Mouse (Mus musculus) MEL (cell line): ENCODE measurements around the gene Zfp455. TPM values are rescaled to one million over a fixed set of nuclear protein-coding genes. Genes with fewer than 3 reads are reported as not detected.
"Not testable (repeated sequence)": the region's sequence is repeated elsewhere in the genome, so short reads cannot be mapped to it uniquely, and the experiment has no call there.

Experiments
- DNase-seq: peaks from one replicate; pipeline ENCODE4 v3.0.0; 2011; ENCODE audit warnings: low read depth, low spot score
- H3K27ac ChIP-seq: 2 replicates; pipeline ENCODE4 v1.5.1; 2012; ENCODE audit warnings: low read depth, mild to moderate bottlenecking, control low read depth, low read length, moderate library complexity; ENCODE audit not compliant: control insufficient read depth
- H3K27me3 ChIP-seq, 2 experiments: fragments of 150-350 bp in 1 of 2; sonication (generic) in 1 of 2; 2 replicates each; pipeline ENCODE4 v1.6.1; 2012; ENCODE audit warnings: low read length in 2 of 2, mild to moderate bottlenecking in 2 of 2, improper control_type of control experiment in 1 of 2, moderate library complexity in 1 of 2; ENCODE audit not compliant: insufficient read depth in 2 of 2, control insufficient read depth in 1 of 2
- H3K36me3 ChIP-seq, 2 experiments: 2 replicates each; pipeline ENCODE4 v1.6.1; 2012 to 2014; ENCODE audit warnings: low read length in 2 of 2, improper control_type of control experiment in 1 of 2, inconsistent platforms in 1 of 2, mild to moderate bottlenecking in 1 of 2; ENCODE audit not compliant: insufficient read depth in 2 of 2, control insufficient read depth in 1 of 2
- H3K4me1 ChIP-seq, 2 experiments: fragments of 150-350 bp in 1 of 2; sonication (generic) in 1 of 2; 2 replicates each; pipeline ENCODE4 v1.6.1; 2012; ENCODE audit warnings: low read length in 2 of 2, improper control_type of control experiment in 1 of 2, mild to moderate bottlenecking in 1 of 2; ENCODE audit not compliant: insufficient read depth in 2 of 2, control insufficient read depth in 1 of 2
- H3K4me3 ChIP-seq, 2 experiments: fragments of 150-350 bp in 1 of 2; sonication (generic) in 1 of 2; 2 replicates each; pipeline ENCODE4 v1.5.1; 2012; ENCODE audit warnings: low read depth in 2 of 2, low read length in 2 of 2, mild to moderate bottlenecking in 2 of 2, moderate library complexity in 2 of 2, control low read depth in 1 of 2, improper control_type of control experiment in 1 of 2; ENCODE audit not compliant: control insufficient read depth in 1 of 2, insufficient read depth in 1 of 2
- H3K79me2 ChIP-seq: 2 replicates; pipeline ENCODE4 v1.6.1; 2012; ENCODE audit warnings: mild to moderate bottlenecking, low read length, moderate library complexity; ENCODE audit not compliant: control insufficient read depth, poor library complexity, insufficient read depth
- H3K9ac ChIP-seq: 2 replicates; pipeline ENCODE4 v1.6.1; 2012; ENCODE audit warnings: low read depth, mild to moderate bottlenecking, control low read depth, low read length, moderate library complexity; ENCODE audit not compliant: control insufficient read depth, poor library complexity, severe bottlenecking
- H3K9me3 ChIP-seq: fragments of 150-350 bp; sonication (generic); replicated peaks from 2 replicates; pipeline ENCODE4 v1.6.1; 2012; ENCODE audit warnings: mild to moderate bottlenecking, low read length, improper control_type of control experiment, moderate library complexity; ENCODE audit not compliant: insufficient read depth
- CHD1 ChIP-seq: IDR thresholded peaks from 2 replicates; pipeline ENCODE4 v1.6.1; 2012; ENCODE audit warnings: low read depth, mild to moderate bottlenecking, inconsistent platforms, low read length, improper control_type of control experiment
- GABPA ChIP-seq: IDR thresholded peaks from 2 replicates; pipeline ENCODE4 v1.6.1; 2012; ENCODE audit warnings: low read depth, mild to moderate bottlenecking, inconsistent platforms, low read length, improper control_type of control experiment, moderate library complexity
- MYB ChIP-seq: IDR thresholded peaks from 2 replicates; pipeline ENCODE4 v1.6.1; 2011; ENCODE audit warnings: mild to moderate bottlenecking, low read depth, low read length, improper control_type of control experiment
- MYC ChIP-seq: IDR thresholded peaks from 2 replicates; pipeline ENCODE4 v1.6.1; 2011; ENCODE audit warnings: low read depth, mild to moderate bottlenecking, low read length, improper control_type of control experiment, moderate library complexity
- USF1 ChIP-seq: IDR thresholded peaks from 2 replicates; pipeline ENCODE4 v1.6.1; 2014; ENCODE audit warnings: low read depth, mild to moderate bottlenecking, inconsistent platforms, low read length, improper control_type of control experiment, moderate library complexity
- ZKSCAN1 ChIP-seq: IDR thresholded peaks from 2 replicates; pipeline ENCODE4 v1.6.1; 2012; ENCODE audit warnings: low read depth, mild to moderate bottlenecking, inconsistent platforms, low read length, improper control_type of control experiment, moderate library complexity
- polyA plus RNA-seq, 2 experiments: library from polyadenylated mRNA; stranded (reverse) in 1 of 2; unstranded in 1 of 2; fragments of >175 nt in 1 of 2; fragments of >200 nt in 1 of 2; gene quantifications; 2 replicates each; pipeline versions ENCODE4 v1.2.1 to v1.2.4; 2012; ENCODE audit warnings: low replicate concordance in 2 of 2, low read depth in 1 of 2; ENCODE audit not compliant: insufficient read length in 2 of 2, insufficient read depth in 1 of 2, missing spikeins in 1 of 2
- total RNA-seq: library from RNA; depleted of rRNA; stranded (reverse); fragments of 300-350 nt; gene quantifications from 2 replicates; pipeline ENCODE4 v1.2.3, GENCODE M21; 2012

Gene Zfp455
- total and polyA plus RNA-seq, 3 experiments = 0.38 to 0.46 TPM; not detected in 1

DNA sequence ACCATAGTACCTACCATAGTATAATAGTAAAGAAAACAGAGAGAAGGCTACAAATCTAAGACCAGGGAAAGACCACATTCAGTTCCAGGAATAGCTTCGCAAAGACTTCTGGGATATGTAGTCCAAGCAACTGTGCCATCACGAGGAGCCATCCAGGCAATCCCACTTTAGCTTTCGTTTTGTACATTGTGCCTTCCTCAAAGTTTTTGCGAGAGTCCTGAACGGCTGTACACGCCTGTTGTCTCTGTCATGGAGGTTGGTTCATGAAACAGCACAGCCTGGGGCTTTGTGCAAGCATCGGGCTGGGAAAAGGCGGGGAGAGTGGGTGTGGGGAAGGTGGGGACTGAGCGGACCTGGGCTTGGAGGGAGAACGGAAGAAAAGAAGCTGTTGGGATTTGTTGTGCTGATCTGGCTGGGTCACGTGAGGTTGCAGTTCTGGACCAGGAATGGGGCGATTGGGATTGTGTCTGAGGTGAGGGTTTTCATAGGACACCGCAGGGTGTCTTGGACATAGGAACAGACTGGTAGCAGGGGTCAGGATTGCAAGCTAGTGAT is at the start of gene Zfp455 (continued):
- no peak for TF ChIP-seq MYB
- TF ChIP-seq CHD1 = no peak
- TF ChIP-seq USF1 = peak; percentile 85

DNA sequence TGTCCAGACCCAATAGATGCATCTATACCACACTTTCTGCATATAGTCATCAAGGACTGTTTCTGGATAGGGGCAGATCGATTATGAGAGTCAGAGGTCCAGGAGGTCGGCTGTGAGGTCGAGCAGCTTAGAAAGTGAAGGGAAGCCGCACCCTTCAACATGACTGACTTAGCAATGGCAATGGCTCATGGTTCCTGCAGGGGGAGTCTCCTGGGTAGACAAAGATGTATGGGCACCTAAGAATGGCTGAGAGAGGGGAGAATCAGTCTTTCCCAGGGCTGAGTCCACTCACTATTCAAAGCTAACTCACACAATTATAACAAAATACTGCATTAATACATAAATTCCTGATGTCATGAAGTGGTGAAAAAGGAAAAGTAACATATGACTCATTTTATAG is 28.2 kb upstream of the Zfp455 start:
- not testable (repeated sequence) for H3K36me3 ChIP-seq, H3K27me3 ChIP-seq, H3K79me2 ChIP-seq, H3K9me3 ChIP-seq, H3K9ac ChIP-seq, H3K27ac ChIP-seq, H3K4me1 ChIP-seq, H3K4me3 ChIP-seq, DNase-seq

GRCm38 (mm10) chr13:67172991-67173722 is 21.1 kb upstream of the Zfp455 start, which contains the start of gene Rsl1:
Rsl1 (plus strand) TSS chr13:67173182.
- not testable (repeated sequence) for H3K79me2 ChIP-seq, H3K36me3 ChIP-seq, H3K9me3 ChIP-seq, H3K4me3 ChIP-seq, H3K27ac ChIP-seq, H3K9ac ChIP-seq, H3K27me3 ChIP-seq, H3K4me1 ChIP-seq, DNase-seq

DNA sequence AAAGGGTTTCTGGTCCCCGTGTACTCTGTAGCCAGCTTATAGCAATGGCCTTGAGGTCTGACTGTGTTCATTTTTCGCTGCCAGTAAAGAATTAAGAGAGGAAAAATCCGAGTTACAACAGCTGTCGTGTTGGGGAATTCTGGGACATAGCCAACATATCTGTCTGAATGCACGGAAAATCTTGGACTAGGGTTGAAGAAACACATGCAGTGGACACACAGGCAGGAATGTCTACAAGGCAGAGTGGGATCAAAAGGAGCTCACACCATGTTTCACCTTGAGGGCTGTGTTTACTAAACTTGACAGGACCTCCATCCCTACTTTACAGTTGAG is 20.6 kb upstream of the Zfp455 start:
- TF ChIP-seq ZKSCAN1 (no peak), MYC (no peak), GABPA (no peak)
- DNase-seq = no peak
- Histone ChIP-seq H3K79me2 (no peaks in the 10 kb centered on the region), H3K9ac (no peak overlapping the region), H3K27me3 (no peaks in the 10 kb centered on the region), H3K9me3 (no peaks in the 10 kb centered on the region), H3K27ac (no peak overlapping the region), H3K4me1 (no peaks in the 10 kb centered on the region), H3K4me3 (no peak overlapping the region), H3K36me3 (no peaks in the 10 kb centered on the region)
